Mouse (Mus musculus): ENCODE results near the gene Psmc1.

Gene Psmc1

DNA sequence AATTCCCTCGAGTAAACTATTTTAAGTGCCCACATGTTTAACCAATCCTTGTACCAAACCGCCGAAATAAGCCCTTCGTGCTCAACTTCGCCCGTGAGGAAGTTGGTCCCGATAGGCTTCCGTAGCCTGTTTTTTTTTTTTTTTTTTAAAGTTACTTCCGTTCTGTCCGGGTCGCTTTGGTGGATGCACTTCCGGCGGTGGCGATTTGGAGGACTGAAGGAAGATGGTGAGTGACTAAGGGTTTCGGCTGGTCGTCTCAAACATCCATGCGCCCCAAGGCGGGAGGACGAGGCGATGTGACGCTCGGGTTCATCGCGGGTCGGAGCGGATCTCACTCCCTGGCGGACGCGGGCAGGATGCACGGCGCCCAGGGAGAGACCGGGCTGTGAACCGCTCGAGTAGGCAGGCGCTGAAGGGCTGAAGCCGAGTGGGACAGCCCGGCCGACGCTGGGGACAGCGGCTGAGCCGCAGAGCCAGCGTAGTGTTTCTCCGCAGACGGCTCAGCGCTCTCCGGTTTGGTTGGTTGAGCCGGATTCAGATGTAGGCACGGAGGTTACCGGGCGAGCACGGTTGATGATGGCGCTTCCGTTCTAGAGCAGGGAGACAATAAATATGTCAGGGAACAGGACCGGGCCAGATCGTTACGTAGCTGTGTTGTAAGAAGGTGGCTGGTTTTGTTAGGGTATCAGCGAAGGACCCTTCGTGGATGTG, at the start of gene Psmc1:
Gene Psmc1 (plus strand): TSS at position 169 of the 711 bp plus-strand sequence.
- DNase-seq (ENCODE audit: low spot score in 2 of 2) = peak; percentile 81 to 89

- no peak for DNase-seq (ENCODE audit: low spot score in 2 of 2)
Observed at GRCm38 (mm10) chr12:100061071-100061470, 48.9 kb upstream of the Psmc1 start.

DNA sequence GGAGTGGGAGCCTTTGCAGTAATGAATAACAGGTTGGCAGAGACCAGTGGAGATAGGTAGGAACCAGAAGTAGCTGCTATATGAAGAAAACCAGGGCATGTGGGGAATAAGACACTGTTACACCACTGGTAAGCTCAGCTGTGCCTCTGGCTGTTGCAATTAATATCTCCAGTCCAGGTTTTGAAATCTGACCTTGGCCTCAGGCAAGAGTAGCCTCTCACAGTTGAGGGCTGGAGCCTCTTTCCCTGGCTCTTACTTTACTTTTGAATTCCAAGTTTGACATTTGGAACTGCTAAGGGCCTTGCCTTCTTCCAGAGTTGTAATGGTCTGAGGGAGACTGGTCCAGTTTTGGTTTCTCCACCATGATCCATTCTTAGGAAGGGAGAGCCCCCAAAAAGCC, 48.1 kb upstream of the Psmc1 start:
- no peak for DNase-seq (ENCODE audit: low spot score in 2 of 2)

DNA sequence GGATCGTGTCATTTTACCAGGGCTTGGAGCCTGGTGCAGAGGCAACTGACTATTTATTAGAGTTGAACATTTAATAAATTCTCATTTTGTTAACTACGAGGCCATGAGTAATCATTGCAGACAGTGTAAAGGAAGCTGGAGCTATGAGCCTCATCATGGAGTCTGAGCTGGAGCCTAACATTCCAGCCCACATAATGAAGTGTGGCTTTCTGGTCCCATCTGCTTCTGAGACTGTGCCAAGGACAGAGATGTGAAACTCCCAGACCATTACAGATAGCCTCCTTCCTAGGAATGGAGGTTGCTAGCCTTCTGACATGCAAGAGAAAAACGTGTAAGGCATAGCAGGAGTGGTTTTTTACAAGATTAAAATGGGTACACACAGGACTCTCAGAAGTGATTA, 47.4 kb upstream of the Psmc1 start:
- no peak for DNase-seq (ENCODE audit: low spot score in 2 of 2)

DNA sequence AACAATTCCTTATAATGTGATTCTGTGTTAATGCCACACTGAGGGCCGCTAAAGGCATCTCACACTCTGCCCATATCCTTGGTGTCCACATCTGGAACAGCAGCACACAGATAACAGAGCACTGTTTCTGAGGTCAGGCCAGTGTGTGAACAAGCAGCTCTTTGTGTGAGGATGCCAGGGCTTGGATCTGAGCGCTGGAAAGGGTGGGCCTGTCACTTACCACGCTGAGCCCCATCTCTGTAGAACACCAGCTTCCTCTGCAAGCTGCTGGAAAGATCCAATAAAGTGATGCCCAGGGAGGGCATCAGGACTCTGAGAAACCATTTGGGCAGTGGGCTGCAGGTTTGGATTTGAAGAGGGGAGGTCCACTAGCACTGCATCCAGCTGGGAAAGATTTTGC, 44.8 kb upstream of the Psmc1 start:
- no peak for DNase-seq (ENCODE audit: low spot score in 2 of 2)

- DNase-seq (ENCODE audit: low spot score in 2 of 2) = no peak
Observed at GRCm38 (mm10) chr12:100067477-100067876, 42.5 kb upstream of the Psmc1 start.

DNA sequence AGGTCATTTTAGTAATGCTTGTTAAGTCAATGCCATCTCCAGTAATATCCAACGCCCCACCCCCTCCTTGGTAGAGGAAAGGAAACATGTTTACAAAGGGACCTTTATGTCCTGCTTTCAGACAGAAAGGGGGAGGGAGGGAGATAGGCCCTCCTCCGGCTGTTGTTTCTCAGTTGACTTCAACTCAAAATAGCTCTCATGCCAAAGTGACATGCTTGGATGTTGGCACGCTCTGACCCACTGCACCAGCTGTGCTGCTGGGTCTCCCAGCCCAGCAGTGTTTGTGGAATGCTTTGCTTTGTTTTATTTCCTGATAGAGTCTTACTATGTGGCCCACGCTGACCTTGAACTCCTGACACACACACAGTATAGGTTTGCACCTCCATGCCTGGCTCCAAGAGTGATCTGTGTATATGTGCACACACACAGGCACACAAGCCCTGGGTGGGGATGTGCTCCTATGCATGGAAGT, 36.7 kb upstream of the Psmc1 start:
- no peak for DNase-seq (ENCODE audit: low spot score in 2 of 2)

DNA sequence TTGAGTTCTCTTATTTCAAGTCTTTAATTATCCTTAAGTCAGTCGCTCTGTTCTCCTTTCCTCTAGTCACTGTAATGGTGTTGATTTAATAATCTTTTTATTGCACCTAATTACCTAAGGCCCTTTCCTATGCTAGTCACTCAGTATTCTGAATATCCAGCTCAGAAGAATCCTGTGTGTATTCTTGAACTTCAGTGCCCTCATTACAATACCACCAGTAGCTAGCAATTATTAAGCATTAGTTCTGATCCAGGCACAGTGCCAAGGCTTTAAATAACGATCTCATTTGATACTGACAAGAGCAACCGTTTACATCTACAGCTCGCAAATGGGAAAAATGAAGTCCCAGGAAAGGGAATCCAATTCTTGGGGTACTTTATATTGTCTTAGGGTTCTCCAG, 34.2 kb upstream of the Psmc1 start:
- DNase-seq (ENCODE audit: low spot score in 2 of 2) = no peak

DNA sequence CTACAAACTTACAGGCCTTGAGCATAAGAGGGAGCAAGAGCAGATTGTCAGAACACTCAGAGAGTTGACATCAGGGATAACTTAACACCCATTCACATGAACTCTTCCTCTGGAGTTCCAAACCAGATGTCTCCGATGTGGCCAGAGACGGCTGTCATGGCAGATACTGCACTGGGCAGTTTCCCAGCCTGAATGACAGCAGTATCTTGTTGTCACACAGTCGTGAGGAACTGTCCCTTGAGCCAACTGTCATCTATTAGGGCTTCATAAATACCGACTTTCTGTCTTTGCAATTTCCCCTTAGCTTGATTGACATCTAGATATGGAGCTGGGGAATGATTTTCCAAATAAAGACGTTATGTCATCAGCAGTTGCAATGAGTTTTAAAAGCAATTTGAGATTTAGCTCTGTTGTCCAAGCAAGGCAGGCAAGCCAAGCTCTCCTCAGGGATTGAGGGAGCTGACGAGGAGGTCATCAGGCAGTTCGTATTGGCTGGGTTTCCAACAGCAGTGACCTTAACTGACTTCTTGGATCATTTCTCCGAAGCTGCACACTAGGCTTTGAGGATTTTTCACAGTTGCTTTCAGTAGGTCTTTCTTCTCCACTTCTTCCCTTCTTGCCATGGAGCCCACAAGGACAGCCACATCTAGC, 30.2 kb upstream of the Psmc1 start:
- no peak for DNase-seq (ENCODE audit: low spot score in 2 of 2)

DNA sequence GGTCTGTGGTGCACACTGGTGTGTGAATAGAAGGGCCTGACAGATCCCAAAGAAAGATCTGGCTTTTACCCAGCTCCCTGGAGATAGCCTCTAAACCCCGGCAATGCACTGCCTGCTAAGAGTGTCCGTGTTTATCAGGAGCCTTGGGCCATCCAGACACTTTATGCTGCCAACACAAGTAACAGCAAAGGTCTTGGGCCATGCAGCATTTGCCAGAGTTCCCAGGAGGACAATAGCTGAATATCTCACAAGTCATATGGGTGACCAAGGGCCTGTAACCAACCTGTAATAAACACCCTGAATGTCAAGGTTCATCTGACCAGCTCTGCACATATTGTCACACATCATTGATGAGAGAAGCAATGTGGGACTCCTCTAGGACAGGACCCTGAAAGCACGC, 21.9 kb upstream of the Psmc1 start:
- no peak for DNase-seq (ENCODE audit: low spot score in 2 of 2)

GRCm38 (mm10) chr12:100089265-100089664, 20.7 kb upstream of the Psmc1 start:
- DNase-seq (ENCODE audit: low spot score in 2 of 2) = no peak

DNA sequence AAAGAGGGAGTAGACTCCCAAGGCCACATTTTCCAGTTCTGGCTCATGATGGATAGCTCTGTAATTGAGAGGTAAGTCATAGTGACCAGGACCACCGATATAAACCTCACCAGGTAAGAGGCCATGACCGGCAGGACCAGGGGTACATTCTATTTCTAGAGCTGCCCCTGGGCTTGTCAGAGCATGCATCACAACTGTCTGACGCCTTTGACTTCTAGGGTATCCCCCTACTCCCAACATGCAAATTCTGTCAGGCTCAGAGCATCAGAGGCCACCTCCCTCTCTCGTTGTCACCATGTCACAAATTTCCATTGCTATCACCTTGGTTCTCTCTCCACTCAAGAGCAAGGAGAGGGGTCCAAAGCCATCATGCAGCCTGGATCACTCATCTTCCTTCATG, 19.2 kb upstream of the Psmc1 start:
- DNase-seq (ENCODE audit: low spot score in 2 of 2) = no peak

GRCm38 (mm10) chr12:100093046-100093445, 16.9 kb upstream of the Psmc1 start:
- no peak for DNase-seq (ENCODE audit: low spot score in 2 of 2)

DNA sequence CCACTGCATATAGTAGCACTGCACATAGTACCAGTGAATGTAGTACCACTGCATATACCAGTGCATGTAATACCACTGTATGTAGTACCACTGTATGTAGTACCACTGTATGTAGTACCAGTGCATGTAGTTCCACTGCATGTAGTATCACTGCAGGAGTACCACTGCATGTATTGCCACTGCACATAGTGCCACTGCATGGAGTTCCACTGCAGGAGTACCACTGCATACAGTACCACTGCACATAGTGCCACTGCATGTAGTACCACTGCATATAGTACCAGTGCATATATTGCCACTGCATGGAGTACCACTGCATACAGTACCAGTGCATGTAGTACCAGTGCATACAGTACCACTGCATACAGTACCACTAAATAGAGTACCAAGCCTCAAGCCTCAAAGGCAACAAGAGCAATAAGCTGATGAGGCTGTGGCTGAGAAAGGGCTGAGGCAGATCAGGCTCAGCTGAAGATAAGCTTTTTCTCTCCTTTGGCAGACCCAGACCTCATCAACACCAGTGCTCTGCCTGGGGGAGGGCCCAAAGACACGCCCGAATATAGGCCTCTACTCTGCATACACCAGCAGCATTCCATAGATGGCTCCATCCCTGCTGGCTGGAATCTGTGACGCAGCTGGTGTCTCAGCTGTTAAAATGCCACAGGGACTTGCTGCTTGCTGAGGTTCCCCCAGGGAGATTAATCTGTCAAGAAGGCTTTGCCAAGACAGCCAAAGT, 9.8 kb upstream of the Psmc1 start:
- DNase-seq (ENCODE audit: low spot score in 2 of 2) = no peak

- no peak for DNase-seq (ENCODE audit: low spot score in 2 of 2)
Observed at GRCm38 (mm10) chr12:100100707-100101030, 9.3 kb upstream of the Psmc1 start.

DNA sequence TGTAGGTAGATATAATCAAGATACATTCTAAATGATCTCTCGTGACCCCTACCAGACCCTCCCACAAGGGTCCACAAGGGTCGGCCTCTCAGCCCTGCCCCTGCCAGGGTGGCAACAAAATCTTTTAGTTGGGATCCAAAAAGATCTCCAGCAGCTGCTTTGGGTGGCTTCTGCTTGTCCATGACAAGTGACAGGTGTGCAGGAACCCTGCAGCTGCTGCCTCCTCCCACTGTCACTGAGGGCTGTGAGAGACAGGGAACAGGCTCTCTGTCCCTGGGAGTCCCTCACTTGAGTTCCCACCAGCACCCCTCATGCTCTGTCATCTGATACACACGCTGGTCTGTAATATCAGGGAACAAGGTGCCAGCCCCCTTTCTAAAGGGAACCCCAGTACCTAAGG, 8.3 kb upstream of the Psmc1 start:
- no peak for DNase-seq (ENCODE audit: low spot score in 2 of 2)

- DNase-seq (ENCODE audit: low spot score in 2 of 2) = no peak
Observed at GRCm38 (mm10) chr12:100104530-100104929, 5.4 kb upstream of the Psmc1 start.

GRCm38 (mm10) chr12:100106275-100106895, 3.6 kb upstream of the Psmc1 start:
- DNase-seq (ENCODE audit: low spot score in 2 of 2) = peak; percentile 75 to 89

GRCm38 (mm10) chr12:100107436-100107835, 2.5 kb upstream of the Psmc1 start:
- DNase-seq (ENCODE audit: low spot score in 2 of 2) = no peak

DNA sequence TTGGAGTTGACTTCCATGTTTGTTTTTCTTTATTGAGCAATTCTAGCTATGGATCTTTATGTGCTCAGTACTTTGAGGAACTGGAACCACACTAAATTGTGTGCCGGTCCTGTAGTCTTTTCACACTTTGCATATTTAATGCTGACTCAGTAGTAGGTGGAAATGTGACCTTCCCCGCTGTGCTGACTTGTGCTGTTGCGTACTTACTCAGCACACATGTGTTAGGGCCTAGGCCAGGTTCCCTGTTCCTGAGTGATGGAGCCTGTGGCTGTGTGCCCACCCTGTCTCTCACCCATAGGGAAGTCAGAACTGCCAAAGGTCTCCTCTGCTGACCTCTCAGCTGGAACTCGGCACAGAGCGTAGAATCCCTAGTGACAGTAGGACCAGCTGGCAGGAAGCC, 6.0 kb downstream of the Psmc1 start:
- no peak for DNase-seq (ENCODE audit: low spot score in 2 of 2)

DNA sequence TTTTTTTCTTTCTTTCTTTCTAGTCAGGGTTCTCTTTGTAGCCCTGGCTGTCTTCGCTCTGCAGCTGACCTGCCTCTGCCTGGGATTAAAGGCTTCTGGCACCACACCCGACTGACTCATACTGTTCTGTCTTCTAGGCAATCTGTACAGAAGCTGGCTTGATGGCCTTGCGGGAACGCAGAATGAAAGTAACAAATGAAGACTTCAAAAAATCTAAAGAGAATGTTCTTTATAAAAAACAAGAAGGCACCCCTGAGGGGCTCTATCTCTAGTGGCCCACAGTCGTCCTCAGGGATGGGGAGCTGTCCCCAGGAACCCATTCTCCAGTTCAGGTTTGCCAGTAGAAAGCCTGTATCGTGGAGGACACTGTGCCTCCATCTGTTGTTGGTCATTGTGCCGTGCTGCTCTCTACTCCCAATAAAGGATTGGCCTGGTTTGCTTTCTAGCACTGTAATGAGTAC, 13.0 kb downstream of the Psmc1 start:
- DNase-seq (ENCODE audit: low spot score in 2 of 2) = no peak

- DNase-seq (ENCODE audit: low spot score in 2 of 2) = no peak
Observed at GRCm38 (mm10) chr12:100123476-100123875, 13.5 kb downstream of the Psmc1 start.

All from spleen, postnatal 4 days (tissue).